Mouse (Mus musculus) E14TG2a.4 (cell line): ENCODE results near the gene Kdm1a.

Source experiments
- CTCF ChIP-seq: conservative IDR thresholded peaks from 2 replicates; pipeline ENCODE4 v1.5.1; 2014; ENCODE audit warnings: low read length
- NANOG ChIP-seq: IDR thresholded peaks from 2 replicates; pipeline ENCODE4 v1.6.1; 2014; ENCODE audit warnings: borderline replicate concordance, low read length, mixed read lengths

DNA sequence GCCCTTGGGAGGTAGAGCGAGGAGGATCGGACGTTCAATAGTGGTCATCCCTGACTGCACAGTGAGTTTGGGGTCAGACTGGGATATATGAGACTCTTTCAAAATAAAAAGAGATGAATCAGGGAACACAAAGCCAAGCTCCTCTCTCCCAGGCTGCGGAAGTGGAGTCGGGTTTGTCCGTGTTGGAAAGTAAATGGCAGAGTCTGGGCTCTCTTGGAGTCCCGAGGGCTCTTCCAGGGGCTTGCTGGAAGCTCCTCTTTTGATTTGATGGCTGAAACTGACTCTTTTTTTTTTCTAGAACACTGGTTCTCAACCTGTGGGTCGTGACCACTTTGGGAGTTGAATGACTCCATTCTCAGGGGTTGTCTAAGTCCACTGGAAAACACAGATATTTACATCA is 47.7 kb upstream of the Kdm1a start:
- no peak for TF ChIP-seq CTCF
- TF ChIP-seq NANOG: no peak
